Comparison of ENCODE assay signal across 8 mouse cellular contexts in genomic region chr6:134929926-134930325, GRCm38 (mm10). TPM values are rescaled to one million over a fixed set of nuclear protein-coding genes. Genes with fewer than 3 reads are reported as not detected.
DNase-seq lines count a peak whose midpoint lies in the region; ATAC-seq lines count a peak whose summit lies in the region.

No protein-coding gene starts in this region.

- ATAC-seq in kidney, embryonic 14.5 days (ENCODE audit: low FRiP score, low TSS enrichment): no peak
- no peak for ATAC-seq in intestine, embryonic 15.5 days
- no peak for ATAC-seq in neural tube, embryonic 12.5 days (ENCODE audit: low FRiP score, low read depth)

- no peaks in the 10 kb centered on the region for H3K36me3 ChIP-seq in kidney, embryonic 14.5 days (ENCODE audit: control insufficient read depth, insufficient read depth, low read length)
- H3K36me3 ChIP-seq in embryonic facial prominence, embryonic 10.5 days (replicated peaks): no peaks in the 10 kb centered on the region; the same call in 1 of the 2 replicates
- no peaks in the 10 kb centered on the region for H3K36me3 ChIP-seq in intestine, embryonic 15.5 days
- no peaks in the 10 kb centered on the region for H3K36me3 ChIP-seq in neural tube, embryonic 12.5 days

- H3K27me3 ChIP-seq in kidney, embryonic 14.5 days (ENCODE audit: control insufficient read depth, insufficient read depth, low read length): no peaks in the 10 kb centered on the region
- no peaks in the 10 kb centered on the region for H3K27me3 ChIP-seq in embryonic facial prominence, embryonic 10.5 days (replicated peaks; ENCODE audit: low read depth, poor library complexity, severe bottlenecking)
- H3K27me3 ChIP-seq in intestine, embryonic 15.5 days (replicated peaks): no peaks in the 10 kb centered on the region
- no peaks in the 10 kb centered on the region for H3K27me3 ChIP-seq in neural tube, embryonic 12.5 days (replicated peaks)

- 52% methylated on average over 4 of the region's 4 CpGs for WGBS in kidney, embryonic 14.5 days
- 61% methylated on average over 4 of the region's 4 CpGs for WGBS in embryonic facial prominence, embryonic 10.5 days
- 37% methylated on average over 4 of the region's 4 CpGs for WGBS in intestine, embryonic 15.5 days
- WGBS in neural tube, embryonic 12.5 days: 55% methylated on average over 4 of the region's 4 CpGs

- H3K9me3 ChIP-seq in kidney, embryonic 14.5 days (ENCODE audit: control insufficient read depth, low read length): no peaks in the 10 kb centered on the region
- H3K9me3 ChIP-seq in embryonic facial prominence, embryonic 10.5 days: no peaks in the 10 kb centered on the region
- H3K9me3 ChIP-seq in intestine, embryonic 15.5 days: no peaks in the 10 kb centered on the region
- no peaks in the 10 kb centered on the region for H3K9me3 ChIP-seq in neural tube, embryonic 12.5 days

- no peak overlapping the region for H3K27ac ChIP-seq in kidney, embryonic 14.5 days (ENCODE audit: low read depth, low read length)
- H3K27ac ChIP-seq in embryonic facial prominence, embryonic 10.5 days (replicated peaks): peak overlapping the region; percentile 98
- H3K27ac ChIP-seq in intestine, embryonic 15.5 days: no peak overlapping the region
- no peak overlapping the region for H3K27ac ChIP-seq in neural tube, embryonic 12.5 days

- DNase-seq in kidney, adult 8-10 months: no peak
- DNase-seq in embryonic facial prominence, embryonic 10.5 days (ENCODE audit: low spot score): peak; percentile 17
- DNase-seq in urinary bladder, postnatal 10 days (ENCODE audit: low spot score): no peak
- no peak for DNase-seq in adrenal gland, postnatal 10 days
- no peak for DNase-seq in adrenal gland, postnatal 36 days

- peaks cover 17% of the 10 kb centered on the region; the same call in 1 of the 2 replicates for H3K4me1 ChIP-seq in kidney, embryonic 14.5 days (ENCODE audit: control insufficient read depth, insufficient read depth, low read length)
- H3K4me1 ChIP-seq in embryonic facial prominence, embryonic 10.5 days: peaks cover 48% of the 10 kb centered on the region
- peaks cover 13% of the 10 kb centered on the region for H3K4me1 ChIP-seq in intestine, embryonic 15.5 days (replicated peaks)
- peaks cover 24% of the 10 kb centered on the region for H3K4me1 ChIP-seq in neural tube, embryonic 12.5 days

- peak overlapping the region; percentile 91 for H3K4me2 ChIP-seq in kidney, embryonic 14.5 days (replicated peaks; ENCODE audit: low read depth, low read length)
- H3K4me2 ChIP-seq in intestine, embryonic 15.5 days (replicated peaks): peak overlapping the region; percentile 93
- H3K4me2 ChIP-seq in neural tube, embryonic 12.5 days (replicated peaks): peak overlapping the region; percentile 92

- H3K4me3 ChIP-seq in kidney, embryonic 14.5 days (ENCODE audit: low read length): peak overlapping the region; percentile 55
- peak overlapping the region; percentile 68 for H3K4me3 ChIP-seq in embryonic facial prominence, embryonic 10.5 days
- peak overlapping the region; percentile 57 for H3K4me3 ChIP-seq in intestine, embryonic 15.5 days (replicated peaks)
- peak overlapping the region; percentile 29 for H3K4me3 ChIP-seq in neural tube, embryonic 12.5 days

- peak overlapping the region; percentile 31; the same call in 1 of the 2 replicates for H3K9ac ChIP-seq in kidney, embryonic 14.5 days (ENCODE audit: low read depth, low read length)
- peak overlapping the region; percentile 37; the same call in 1 of the 2 replicates for H3K9ac ChIP-seq in intestine, embryonic 15.5 days
- H3K9ac ChIP-seq in neural tube, embryonic 12.5 days: peak overlapping the region; percentile 31; the same call in 1 of the 2 replicates

RNA-seq across cellular contexts. Expression of gene Cdkn1b, which starts 9.7 kb away (rescaled TPM):
- 14.5 and 15.3 TPM in 2 replicates for polyA plus RNA-seq in kidney, embryonic 14.5 days (2014; fragmentation: Nextera tagmentation; extraction: Ambion mirVana)
- 15.3 and 16.7 TPM in 2 replicates for polyA plus RNA-seq in embryonic facial prominence, embryonic 10.5 days (2016; fragmentation: Nextera tagmentation; extraction: Ambion mirVana)
- 15.3 and 15.9 TPM in 2 replicates for polyA plus RNA-seq in intestine, embryonic 15.5 days (2015; fragmentation: Nextera tagmentation; extraction: Ambion mirVana)
- 21.0 and 24.8 TPM in 2 replicates for polyA plus RNA-seq in neural tube, embryonic 12.5 days (2016; fragmentation: Nextera tagmentation; extraction: Ambion mirVana)
- 10 to 100 TPM; 46.2 TPM for total RNA-seq in adrenal gland, postnatal 10 days (2021)
- total RNA-seq in adrenal gland, postnatal 36 days (2021): 10 to 100 TPM; 35.3 to 74.4 TPM

RNA-seq across cellular contexts. Expression of gene Gpr19, which starts 31.5 kb away (rescaled TPM):
- 12.1 and 13.1 TPM in 2 replicates for polyA plus RNA-seq in kidney, embryonic 14.5 days (2014; fragmentation: Nextera tagmentation; extraction: Ambion mirVana)
- polyA plus RNA-seq in embryonic facial prominence, embryonic 10.5 days (2016; fragmentation: Nextera tagmentation; extraction: Ambion mirVana): 14.5 and 16.1 TPM in 2 replicates
- 10.4 and 10.6 TPM in 2 replicates for polyA plus RNA-seq in intestine, embryonic 15.5 days (2015; fragmentation: Nextera tagmentation; extraction: Ambion mirVana)
- polyA plus RNA-seq in neural tube, embryonic 12.5 days (2016; fragmentation: Nextera tagmentation; extraction: Ambion mirVana): 33.2 and 35.7 TPM in 2 replicates
- total RNA-seq in adrenal gland, postnatal 10 days (2021): 10 to 100 TPM in 1 of 2 experiments, 1 to 10 TPM in 1; 7.9 to 11.1 TPM
- total RNA-seq in adrenal gland, postnatal 36 days (2021): 1 to 10 TPM; 5.7 to 6.9 TPM

RNA-seq across cellular contexts. Expression of gene Apold1, which starts 51.6 kb away (rescaled TPM):
- polyA plus RNA-seq in kidney, embryonic 14.5 days (2014; fragmentation: Nextera tagmentation; extraction: Ambion mirVana): 4.4 and 4.6 TPM in 2 replicates
- polyA plus RNA-seq in embryonic facial prominence, embryonic 10.5 days (2016; fragmentation: Nextera tagmentation; extraction: Ambion mirVana): 2.6 and 2.7 TPM in 2 replicates
- 3.5 and 3.6 TPM in 2 replicates for polyA plus RNA-seq in intestine, embryonic 15.5 days (2015; fragmentation: Nextera tagmentation; extraction: Ambion mirVana)
- polyA plus RNA-seq in neural tube, embryonic 12.5 days (2016; fragmentation: Nextera tagmentation; extraction: Ambion mirVana): 4.7 and 4.9 TPM in 2 replicates
- 10 to 100 TPM in 1 of 2 experiments, 1 to 10 TPM in 1; 6.7 to 38.4 TPM for total RNA-seq in adrenal gland, postnatal 10 days (2021)
- total RNA-seq in adrenal gland, postnatal 36 days (2021): 1 to 10 TPM; 4.5 to 5.5 TPM
